Mouse (Mus musculus) adrenal gland, postnatal 10 days (tissue): ENCODE measurements around the gene Smtnl2. TPM values are rescaled to one million over a fixed set of nuclear protein-coding genes. Genes with fewer than 3 reads are reported as not detected.

Source experiments
- DNase-seq: peaks from one replicate; pipeline ENCODE4 v3.0.0; 2021; ENCODE audit warnings: mixed read lengths
- total RNA-seq, 2 experiments: library from RNA; stranded (reverse); gene quantifications; 2 replicates each; pipeline ENCODE4 v1.2.3; 2021

Smtnl2 gene
- total RNA-seq, 2 experiments from 2014 or later: 6.6 to 14.7 TPM

- DNase-seq: no peak
Measured at GRCm38 (mm10) chr11:72402017-72402416, 9.5 kb downstream of the Smtnl2 start.

- no peak for DNase-seq
Measured at GRCm38 (mm10) chr11:72401068-72401467, 10.4 kb downstream of the Smtnl2 start.

GRCm38 (mm10) chr11:72397811-72398525, 13.5 kb downstream of the Smtnl2 start:
- DNase-seq: no peak

- peak; percentile 80 for DNase-seq
Measured at GRCm38 (mm10) chr11:72397072-72397471, 14.4 kb downstream of the Smtnl2 start.

- peak; percentile 60 for DNase-seq
Measured at GRCm38 (mm10) chr11:72396621-72397020, 14.9 kb downstream of the Smtnl2 start.

- no peak for DNase-seq
Measured at GRCm38 (mm10) chr11:72395652-72396051, 15.9 kb downstream of the Smtnl2 start.

- no peak for DNase-seq
Measured at GRCm38 (mm10) chr11:72394694-72395093, 16.8 kb downstream of the Smtnl2 start.

- DNase-seq: peak; percentile 76
Measured at GRCm38 (mm10) chr11:72393669-72394068, 17.8 kb downstream of the Smtnl2 start.

GRCm38 (mm10) chr11:72393243-72393642, 18.3 kb downstream of the Smtnl2 start:
- DNase-seq: no peak

GRCm38 (mm10) chr11:72391181-72391580, 20.3 kb downstream of the Smtnl2 start:
- no peak for DNase-seq

- DNase-seq: no peak
Measured at GRCm38 (mm10) chr11:72389407-72390142, 21.9 kb downstream of the Smtnl2 start.

- DNase-seq: no peak
Measured at GRCm38 (mm10) chr11:72388113-72388529, 23.4 kb downstream of the Smtnl2 start.

GRCm38 (mm10) chr11:72379351-72379750, 32.2 kb downstream of the Smtnl2 start:
- no peak for DNase-seq

- DNase-seq: no peak
Measured at GRCm38 (mm10) chr11:72378222-72378621, 33.3 kb downstream of the Smtnl2 start.

GRCm38 (mm10) chr11:72376562-72376961, 35.0 kb downstream of the Smtnl2 start:
- no peak for DNase-seq

GRCm38 (mm10) chr11:72369904-72370672, 41.4 kb downstream of the Smtnl2 start:
- no peak for DNase-seq

- DNase-seq: no peak
Measured at GRCm38 (mm10) chr11:72367934-72368674, 43.4 kb downstream of the Smtnl2 start.

GRCm38 (mm10) chr11:72366126-72366525, 45.4 kb downstream of the Smtnl2 start:
- peak; percentile 50 for DNase-seq

GRCm38 (mm10) chr11:72364526-72364925, 47.0 kb downstream of the Smtnl2 start:
- no peak for DNase-seq

GRCm38 (mm10) chr11:72363523-72364240, 47.8 kb downstream of the Smtnl2 start:
- DNase-seq: peak; percentile 35

- DNase-seq: no peak
Measured at GRCm38 (mm10) chr11:72362347-72362741, 49.2 kb downstream of the Smtnl2 start, which contains the start of gene Tekt1. Tekt1 (minus strand) TSS chr11:72362442.
